Mouse (Mus musculus) liver, embryonic 16.5 days (tissue): ENCODE results near the gene Map3k11. TPM values are rescaled to one million over a fixed set of nuclear protein-coding genes. Genes with fewer than 3 reads are reported as not detected.

Experiments
- ATAC-seq: fragments of 200-750 bp; cut with Nextera tagmentation; 2 replicates; pipeline ENCODE4 v1.8.0; 2017; ENCODE audit warnings: low read depth, mild to moderate bottlenecking, moderate number of reproducible peaks, moderate library complexity
- H3K27ac ChIP-seq: fragments of 300-500 bp; sonication (generic); 2 replicates; pipeline ENCODE4 v1.5.1; 2014; ENCODE audit warnings: mild to moderate bottlenecking, low read length
- H3K27me3 ChIP-seq: fragments of 300-500 bp; sonication (generic); 2 replicates; pipeline ENCODE4 v1.6.1; 2014; ENCODE audit warnings: low read depth, low read length, mixed read lengths; ENCODE audit not compliant: control insufficient read depth, insufficient read depth
- H3K36me3 ChIP-seq: fragments of 300-500 bp; sonication (generic); 2 replicates; pipeline ENCODE4 v1.6.1; 2014; ENCODE audit warnings: mild to moderate bottlenecking; ENCODE audit not compliant: control insufficient read depth, insufficient read depth
- H3K4me1 ChIP-seq: fragments of 300-500 bp; sonication (generic); 2 replicates; pipeline ENCODE4 v1.6.1; 2014; ENCODE audit warnings: low read depth, low read length, mixed read lengths; ENCODE audit not compliant: control insufficient read depth
- H3K4me2 ChIP-seq: fragments of 300-500 bp; sonication (generic); 2 replicates; pipeline ENCODE4 v1.6.1; 2014; ENCODE audit warnings: low read depth, low read length, mixed read lengths
- H3K4me3 ChIP-seq: fragments of 300-500 bp; sonication (generic); 2 replicates; pipeline ENCODE4 v1.5.1; 2014; ENCODE audit warnings: low read depth, mild to moderate bottlenecking, low read length
- H3K9ac ChIP-seq: fragments of 300-500 bp; sonication (generic); 2 replicates; pipeline ENCODE4 v1.6.1; 2014; ENCODE audit warnings: low read depth, low read length
- H3K9me3 ChIP-seq: fragments of 300-500 bp; sonication (generic); replicated peaks from 2 replicates; pipeline ENCODE4 v1.6.1; 2016; ENCODE audit warnings: low read length; ENCODE audit not compliant: control insufficient read depth
- whole genome bisulfite sequencing: fragments of 180-500 bp; shearing (Covaris S2); extraction: QIAGEN DNeasy Blood & Tissue Kit; methylation state at CpG from one replicate; pipeline ENCODE4 v1.1.7; 2014; ENCODE audit not compliant: insufficient replicate concordance; 5-methylcytosine and 5-hydroxymethylcytosine counted together
- polyA plus RNA-seq: library from polyadenylated mRNA; unstranded; fragments of >200 nt; fragmentation: Nextera tagmentation; extraction: Ambion mirVana; gene quantifications from 2 replicates; pipeline ENCODE4 v1.2.1, GENCODE M21; 2015

The Map3k11 gene
- polyA plus RNA-seq, 1 experiment from 2014 or later = 15.2 TPM

GRCm38 (mm10) chr19:5662981-5663913, 25.3 kb upstream of the Map3k11 start, which contains the start of gene Sipa1:
Sipa1 (minus strand) TSS chr19:5663707.
- H3K4me1 ChIP-seq = peaks cover 62% of the 10 kb centered on the region
- H3K36me3 ChIP-seq = peaks cover 25% of the 10 kb centered on the region
- peak within 1 kb of the TSS; percentile 84 for H3K4me3 ChIP-seq
- H3K9me3 ChIP-seq = no peaks in the 10 kb centered on the region
- peak within 1 kb of the TSS; percentile 98 for H3K27ac ChIP-seq
- peak within 1 kb of the TSS; percentile 89 for H3K9ac ChIP-seq
- under 1% methylated on average over 32 of the region's 32 CpGs for WGBS
- peak; percentile 83 for ATAC-seq
- no peaks in the 10 kb centered on the region for H3K27me3 ChIP-seq
- peak within 1 kb of the TSS; percentile 96 for H3K4me2 ChIP-seq

GRCm38 (mm10) chr19:5664669-5665257, 23.8 kb upstream of the Map3k11 start:
- Histone ChIP-seq H3K9ac (peak overlapping the region; percentile 89), H3K27ac (peak overlapping the region; percentile 98), H3K4me3 (peak overlapping the region; percentile 84), H3K9me3 (no peaks in the 10 kb centered on the region), H3K27me3 (no peaks in the 10 kb centered on the region), H3K36me3 (peaks cover 18% of the 10 kb centered on the region), H3K4me1 (peaks cover 64% of the 10 kb centered on the region), H3K4me2 (peak overlapping the region; percentile 96)
- no peak for ATAC-seq
- WGBS = 80% methylated on average over 10 of the region's 10 CpGs

GRCm38 (mm10) chr19:5665465-5665864, 23.1 kb upstream of the Map3k11 start:
- H3K4me1 ChIP-seq = peaks cover 59% of the 10 kb centered on the region
- 19% methylated on average over 15 of the region's 15 CpGs for WGBS
- H3K27me3 ChIP-seq = no peaks in the 10 kb centered on the region
- H3K4me2 ChIP-seq = peak overlapping the region; percentile 96
- H3K4me3 ChIP-seq = peak overlapping the region; percentile 84
- peak overlapping the region; percentile 98 for H3K27ac ChIP-seq
- peak overlapping the region; percentile 89 for H3K9ac ChIP-seq
- peaks cover 18% of the 10 kb centered on the region for H3K36me3 ChIP-seq
- peak; percentile 87 for ATAC-seq
- H3K9me3 ChIP-seq = no peaks in the 10 kb centered on the region

GRCm38 (mm10) chr19:5666386-5666785, 22.2 kb upstream of the Map3k11 start:
- WGBS = 89% methylated on average over 18 of the region's 18 CpGs
- Histone ChIP-seq H3K4me3 (peak overlapping the region; percentile 84; the same call in 1 of the 2 replicates), H3K36me3 (peaks cover 22% of the 10 kb centered on the region), H3K27me3 (no peaks in the 10 kb centered on the region), H3K4me2 (peak overlapping the region; percentile 96), H3K27ac (peak overlapping the region; percentile 98), H3K9ac (peak overlapping the region; percentile 89; the same call in 1 of the 2 replicates), H3K4me1 (peaks cover 50% of the 10 kb centered on the region), H3K9me3 (no peaks in the 10 kb centered on the region)
- ATAC-seq = no peak

- no peak overlapping the region for H3K4me2 ChIP-seq
- peaks cover 34% of the 10 kb centered on the region for H3K4me1 ChIP-seq
- no peaks in the 10 kb centered on the region for H3K27me3 ChIP-seq
- H3K9ac ChIP-seq = no peak overlapping the region
- peak overlapping the region; percentile 43; the same call in 1 of the 2 replicates for H3K27ac ChIP-seq
- no peak for ATAC-seq
- H3K9me3 ChIP-seq = no peaks in the 10 kb centered on the region
- H3K4me3 ChIP-seq = no peak overlapping the region
- peaks cover 36% of the 10 kb centered on the region for H3K36me3 ChIP-seq
- 80% methylated on average over 4 of the region's 4 CpGs for whole genome bisulfite sequencing
Observed at GRCm38 (mm10) chr19:5668372-5668771, 20.2 kb upstream of the Map3k11 start.

GRCm38 (mm10) chr19:5680432-5680831, 8.1 kb upstream of the Map3k11 start:
- no peak overlapping the region for H3K27ac ChIP-seq
- H3K4me3 ChIP-seq = no peak overlapping the region
- H3K9me3 ChIP-seq = no peaks in the 10 kb centered on the region
- no peak overlapping the region for H3K4me2 ChIP-seq
- 86% methylated on average over 4 of the region's 4 CpGs for WGBS
- ATAC-seq = no peak
- no peaks in the 10 kb centered on the region for H3K27me3 ChIP-seq
- H3K36me3 ChIP-seq = peaks cover 60% of the 10 kb centered on the region
- H3K4me1 ChIP-seq = no peaks in the 10 kb centered on the region
- no peak overlapping the region for H3K9ac ChIP-seq

- Histone ChIP-seq H3K27ac (no peak overlapping the region), H3K4me1 (peaks cover 25% of the 10 kb centered on the region), H3K9me3 (no peaks in the 10 kb centered on the region), H3K36me3 (peaks cover 42% of the 10 kb centered on the region), H3K9ac (no peak overlapping the region), H3K4me3 (no peak overlapping the region), H3K4me2 (no peak overlapping the region), H3K27me3 (no peaks in the 10 kb centered on the region)
- WGBS = 86% methylated on average over 12 of the region's 12 CpGs
- ATAC-seq = no peak
Observed at GRCm38 (mm10) chr19:5684236-5684635, 4.3 kb upstream of the Map3k11 start.

GRCm38 (mm10) chr19:5684985-5685384, 3.6 kb upstream of the Map3k11 start:
- Histone ChIP-seq H3K27me3 (no peaks in the 10 kb centered on the region), H3K9me3 (no peaks in the 10 kb centered on the region), H3K4me3 (no peak overlapping the region), H3K4me1 (peaks cover 27% of the 10 kb centered on the region), H3K4me2 (no peak overlapping the region), H3K9ac (no peak overlapping the region), H3K36me3 (peaks cover 39% of the 10 kb centered on the region), H3K27ac (no peak overlapping the region)
- 90% methylated on average over 13 of the region's 13 CpGs for WGBS
- ATAC-seq = no peak

- no peak for ATAC-seq
- H3K36me3 ChIP-seq = peaks cover 39% of the 10 kb centered on the region
- H3K4me3 ChIP-seq = no peak overlapping the region
- no peak overlapping the region for H3K9ac ChIP-seq
- H3K27me3 ChIP-seq = no peaks in the 10 kb centered on the region
- H3K27ac ChIP-seq = no peak overlapping the region
- no peaks in the 10 kb centered on the region for H3K9me3 ChIP-seq
- no peak overlapping the region for H3K4me2 ChIP-seq
- peaks cover 31% of the 10 kb centered on the region for H3K4me1 ChIP-seq
- 90% methylated on average over 19 of the region's 19 CpGs for WGBS
Observed at GRCm38 (mm10) chr19:5685431-5685830, 3.1 kb upstream of the Map3k11 start.
